Mouse (Mus musculus): Measurements from ENCODE around the gene Olfr282. TPM values are rescaled to one million over a fixed set of nuclear protein-coding genes. Genes with fewer than 3 reads are reported as not detected.
"Not testable (repeated sequence)": the region's sequence is repeated elsewhere in the genome, so short reads cannot be mapped to it uniquely, and the experiment has no call there.

Olfr282 gene
- total RNA-seq (2015; ENCODE audit: low replicate concordance) (not detected in 2 replicates), total RNA-seq (2017; ENCODE audit: low replicate concordance) (not detected in 2 replicates)

DNA sequence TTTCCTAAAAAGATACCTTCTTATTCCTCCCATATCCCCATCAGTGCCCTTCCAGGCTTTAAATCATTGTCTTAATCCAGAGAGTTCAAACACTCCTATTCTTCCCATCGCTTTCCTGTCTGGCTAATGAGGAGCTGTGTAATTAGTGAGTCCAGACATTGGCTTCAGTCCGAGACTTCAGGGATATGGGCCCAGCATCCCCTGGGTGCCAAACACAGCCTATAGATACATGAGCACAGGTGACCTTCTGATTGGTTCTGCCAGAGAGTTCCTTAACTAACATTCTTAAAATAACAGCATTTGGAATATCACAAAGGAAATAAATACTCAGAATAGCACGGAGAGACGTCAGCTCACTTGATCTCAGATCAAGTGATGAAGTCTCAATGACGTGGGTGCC lies at the start of gene Olfr282:
Gene Olfr282, plus strand, starts transcription at position 301 of the 400 bp plus-strand sequence.
- ATAC-seq (replicated peaks; ENCODE audit: low FRiP score, poor library complexity, severe bottlenecking): not testable (repeated sequence)

DNA sequence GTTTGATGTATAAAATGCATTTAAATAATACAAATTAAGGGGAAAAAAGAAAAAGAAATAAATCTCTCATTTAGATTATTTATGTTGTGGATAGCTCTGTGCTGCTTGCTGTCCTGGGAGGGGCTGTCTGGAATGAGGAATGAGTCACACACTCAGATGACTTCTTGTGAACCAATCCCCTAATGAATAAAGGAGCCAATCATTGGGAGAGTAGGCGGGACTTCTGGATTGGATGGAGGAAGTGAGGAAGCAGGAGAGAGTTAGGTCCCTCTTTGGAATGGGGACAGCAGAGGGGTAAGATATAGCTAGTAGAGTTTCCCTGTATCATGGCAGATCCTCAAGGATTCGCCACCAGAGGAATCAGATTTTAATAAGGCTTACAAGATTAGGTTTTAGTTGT lies 43.4 kb upstream of the Olfr282 start:
- no peak for ATAC-seq (replicated peaks; ENCODE audit: low FRiP score, poor library complexity, severe bottlenecking)

DNA sequence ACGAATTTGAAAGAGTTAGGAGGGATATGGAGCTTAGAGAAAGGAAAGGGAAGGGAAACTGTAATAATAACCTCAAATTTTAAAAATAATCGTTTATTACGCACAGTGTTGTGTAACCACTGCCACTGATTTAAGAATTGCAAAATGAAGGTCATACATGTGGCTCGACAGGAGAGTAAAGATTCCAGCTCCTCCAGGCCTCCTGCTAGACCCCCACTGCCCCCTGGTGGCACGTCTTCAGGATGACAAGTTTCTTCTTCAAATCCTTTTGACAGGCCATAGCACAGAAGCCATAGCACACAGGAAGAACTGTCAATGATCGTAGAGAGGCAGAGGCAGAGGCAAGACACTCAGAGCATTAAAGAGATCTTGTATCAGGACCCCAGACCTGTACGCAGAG lies 41.2 kb upstream of the Olfr282 start:
- no peak for ATAC-seq (replicated peaks; ENCODE audit: low FRiP score, poor library complexity, severe bottlenecking)

DNA sequence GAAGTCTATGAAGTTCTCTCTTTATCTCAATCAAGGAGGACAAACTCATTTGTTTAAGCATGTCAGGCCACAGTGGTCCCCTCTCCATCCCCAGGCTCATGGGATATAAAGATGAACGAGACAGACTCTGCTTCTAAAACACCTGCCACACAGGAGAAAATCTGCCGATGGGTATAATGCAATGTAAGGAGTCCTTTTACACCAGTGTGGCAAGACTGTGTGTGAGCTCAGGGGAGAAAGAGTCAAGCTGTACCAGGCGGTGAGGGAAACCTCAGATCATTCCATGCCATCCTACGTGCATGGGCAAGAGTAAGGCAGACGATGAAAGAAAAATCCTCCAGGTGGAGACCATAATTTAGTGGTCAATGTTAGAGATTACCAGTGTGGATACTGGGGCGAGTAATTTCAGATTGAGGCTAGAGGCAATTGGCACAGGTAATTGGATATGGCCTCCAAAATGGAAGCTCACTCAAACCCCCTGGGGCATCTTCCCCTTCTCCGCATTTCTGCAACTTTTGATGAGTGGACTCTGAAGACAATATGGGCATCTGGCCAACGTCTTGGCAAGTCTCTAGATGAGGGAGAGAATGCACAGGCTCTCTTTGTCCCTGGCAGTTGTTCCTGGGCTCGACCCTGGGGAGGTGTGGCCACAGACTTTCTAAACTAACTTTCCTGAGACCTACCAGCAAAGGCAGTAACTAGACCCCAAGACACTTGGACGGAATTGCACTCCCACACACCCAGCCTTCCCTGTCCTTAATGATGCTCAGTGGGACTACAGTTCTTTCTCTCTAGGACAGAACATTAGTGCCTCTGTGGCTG lies 39.7 kb upstream of the Olfr282 start:
- ATAC-seq (replicated peaks; ENCODE audit: low FRiP score, poor library complexity, severe bottlenecking): no peak

DNA sequence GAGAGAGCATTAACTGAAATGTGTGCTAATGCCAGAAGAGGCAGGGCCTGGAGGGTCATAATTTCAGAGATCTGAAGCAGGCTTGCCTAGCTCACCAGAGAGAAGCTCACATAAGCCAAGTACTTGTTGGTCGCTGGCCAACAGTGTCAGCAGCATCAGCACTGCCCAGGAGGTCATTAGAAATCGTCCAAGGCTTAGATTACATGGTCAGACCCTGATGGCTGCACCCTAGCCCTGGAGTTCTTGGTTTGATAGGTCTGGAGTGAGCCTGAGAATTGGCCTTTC lies 39.2 kb upstream of the Olfr282 start:
- ATAC-seq (replicated peaks; ENCODE audit: low FRiP score, poor library complexity, severe bottlenecking): no peak

DNA sequence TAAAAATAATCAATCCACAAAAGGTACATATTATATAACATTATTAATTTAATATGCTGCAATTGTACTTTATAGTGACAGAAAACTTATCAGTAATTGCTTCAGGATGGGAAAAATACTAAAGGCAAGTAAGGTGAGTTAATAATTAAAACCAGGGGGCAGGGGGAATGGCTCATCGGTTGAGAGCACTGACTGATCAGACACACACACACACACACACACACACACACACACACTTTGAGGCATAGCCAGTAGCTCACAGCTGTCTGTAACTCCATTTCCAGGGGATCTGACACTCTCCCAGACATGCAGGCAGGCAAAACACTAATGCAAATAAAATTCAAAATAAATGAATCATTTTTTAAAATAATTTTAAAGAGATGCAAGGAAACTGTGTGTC lies 33.9 kb upstream of the Olfr282 start:
- ATAC-seq (replicated peaks; ENCODE audit: low FRiP score, poor library complexity, severe bottlenecking): no peak

DNA sequence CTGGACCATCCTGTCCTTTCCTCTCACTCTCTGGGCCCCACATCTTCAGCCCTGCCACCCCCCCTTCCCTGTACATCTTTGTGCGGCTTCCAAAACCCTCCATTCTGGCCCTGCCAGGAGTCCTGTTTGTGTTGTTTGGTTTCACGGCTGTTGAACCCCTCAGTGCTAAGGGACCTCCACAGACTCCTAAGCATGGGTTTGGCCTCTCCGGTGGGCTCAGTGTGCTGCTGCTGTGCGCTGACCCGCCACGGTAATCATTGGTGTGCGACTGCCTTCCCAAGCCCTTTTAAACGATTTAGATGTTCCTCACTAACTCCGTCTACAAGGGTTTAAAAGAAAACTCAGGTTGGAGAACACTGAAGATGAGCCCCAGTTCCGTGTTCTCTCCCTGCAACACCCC lies 28.7 kb upstream of the Olfr282 start:
- ATAC-seq (replicated peaks; ENCODE audit: low FRiP score, poor library complexity, severe bottlenecking): no peak

DNA sequence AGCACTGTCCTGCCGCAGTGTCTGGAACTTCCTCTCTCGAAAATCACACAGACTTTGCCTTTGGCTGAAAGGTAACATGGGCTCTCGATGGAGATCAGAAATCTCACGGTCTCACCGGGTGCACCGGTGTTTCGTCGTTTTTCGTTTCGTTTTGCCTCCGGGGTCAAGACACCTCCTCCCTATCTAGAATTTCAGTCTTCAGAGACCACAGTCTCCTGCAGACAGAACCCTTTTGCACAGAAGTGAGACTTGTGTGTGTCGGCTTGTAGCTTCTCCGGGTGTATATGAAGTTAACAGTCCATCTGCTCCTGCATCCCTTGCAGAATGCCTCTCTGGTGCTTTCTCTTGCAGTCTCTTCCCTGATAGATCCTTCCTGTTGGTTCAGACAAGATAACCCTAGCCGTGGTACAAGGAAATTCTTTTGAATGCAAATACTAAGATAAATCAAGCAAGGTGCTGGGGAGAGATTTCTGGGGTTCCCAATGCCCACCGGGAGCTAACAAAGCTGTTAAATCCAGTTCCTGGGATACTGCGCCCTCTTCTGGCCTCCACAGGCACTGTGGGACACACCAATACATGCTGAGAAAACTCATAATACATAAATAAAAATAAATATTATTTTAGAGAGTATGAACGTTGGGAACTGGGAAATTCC lies 22.5 kb upstream of the Olfr282 start:
- no peak for ATAC-seq (replicated peaks; ENCODE audit: low FRiP score, poor library complexity, severe bottlenecking)

DNA sequence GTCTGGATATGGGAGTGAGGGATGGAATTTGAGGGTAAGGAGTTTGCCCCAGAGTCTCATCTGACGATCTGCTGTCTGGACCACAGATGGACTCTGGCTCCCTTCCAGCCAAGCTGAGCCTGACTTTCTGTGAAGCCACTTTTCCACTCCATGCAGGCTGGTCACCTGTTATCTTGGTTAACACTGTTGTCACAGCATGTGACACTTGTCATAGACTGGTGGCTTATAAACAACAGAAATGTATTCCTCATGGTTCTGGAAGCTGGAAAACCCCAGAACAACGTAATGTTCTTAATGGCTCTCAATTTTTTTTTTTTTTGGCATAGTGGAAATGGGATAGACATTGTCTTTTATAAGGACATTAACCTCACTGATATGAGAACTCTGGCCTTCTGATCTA lies 21.4 kb upstream of the Olfr282 start:
- no peak for ATAC-seq (replicated peaks; ENCODE audit: low FRiP score, poor library complexity, severe bottlenecking)

DNA sequence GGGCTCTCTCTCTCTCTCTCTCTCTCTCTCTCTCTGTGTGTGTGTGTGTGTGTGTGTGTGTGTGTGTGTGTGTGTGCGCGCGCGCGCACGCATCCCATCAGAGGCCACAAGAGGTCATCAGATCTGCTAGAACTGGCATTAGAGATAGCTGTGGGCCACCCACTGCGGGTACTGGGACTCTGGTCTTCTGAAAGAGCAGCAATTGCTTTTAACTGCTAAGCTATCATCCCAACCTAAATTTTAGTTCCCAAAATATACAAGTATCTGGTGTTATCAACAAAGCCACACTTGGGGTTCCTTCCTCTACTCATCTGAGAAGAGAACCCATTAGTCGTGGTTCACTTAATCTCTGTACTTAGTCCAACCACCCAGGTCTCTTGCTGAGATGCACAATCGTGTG lies 20.8 kb upstream of the Olfr282 start:
- no peak for ATAC-seq (replicated peaks; ENCODE audit: low FRiP score, poor library complexity, severe bottlenecking)

DNA sequence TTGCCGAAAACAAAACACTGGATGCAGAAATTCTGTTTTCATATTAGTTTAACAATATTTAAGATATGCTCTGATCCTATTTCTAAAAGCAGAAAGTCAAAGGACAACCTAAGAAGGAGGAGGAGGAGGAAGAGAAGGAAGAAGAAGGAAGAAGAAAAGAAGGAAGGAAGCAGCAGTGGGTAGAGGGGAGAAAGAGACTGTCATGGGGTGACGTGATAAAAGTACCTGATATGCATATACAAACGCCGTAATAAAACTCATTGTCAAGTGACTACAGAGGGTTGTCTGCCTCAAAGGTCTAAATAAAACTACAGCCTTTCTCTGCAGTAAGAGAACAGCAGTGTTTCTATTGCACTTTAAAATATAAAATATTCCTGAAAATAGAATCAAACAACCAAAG lies 15.0 kb upstream of the Olfr282 start:
- ATAC-seq (replicated peaks; ENCODE audit: low FRiP score, poor library complexity, severe bottlenecking): no peak

DNA sequence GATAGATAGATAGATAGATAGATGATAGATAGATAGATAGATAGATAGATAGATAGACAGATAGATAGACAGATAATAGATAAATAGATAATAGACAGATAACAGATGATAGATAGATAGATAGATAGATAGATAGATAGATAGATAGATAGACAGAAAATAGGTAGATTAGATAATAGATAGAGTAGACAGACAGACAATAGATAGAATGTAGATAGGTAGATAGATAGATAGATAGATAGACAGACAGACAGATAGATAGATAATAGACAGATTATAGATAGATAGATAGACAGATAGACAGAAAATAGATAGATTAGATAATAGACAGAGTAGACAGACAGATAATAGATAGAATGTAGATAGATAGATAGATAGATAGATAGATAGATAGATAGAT lies 14.2 kb upstream of the Olfr282 start:
- not testable (repeated sequence) for ATAC-seq (replicated peaks; ENCODE audit: low FRiP score, poor library complexity, severe bottlenecking)

DNA sequence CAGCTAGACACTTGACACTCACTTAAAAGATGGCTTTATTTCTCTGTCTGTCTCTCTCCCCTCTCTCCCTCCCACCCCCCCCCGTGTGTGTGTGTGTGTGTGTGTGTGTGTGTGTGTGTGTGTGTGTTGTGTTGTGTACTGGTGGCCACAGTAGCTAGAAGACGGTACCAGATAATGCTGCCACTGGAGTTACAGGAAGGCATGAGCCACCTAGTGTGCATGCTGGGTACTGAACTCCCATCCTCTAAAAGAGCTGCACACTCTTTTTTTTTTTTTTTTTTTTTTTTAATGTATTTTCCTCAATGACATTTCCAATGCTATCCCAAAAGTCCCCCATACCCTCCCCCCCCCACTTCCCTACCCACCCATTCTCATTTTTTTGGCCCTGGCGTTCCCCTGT lies 13.7 kb upstream of the Olfr282 start:
- ATAC-seq (replicated peaks; ENCODE audit: low FRiP score, poor library complexity, severe bottlenecking): not testable (repeated sequence)

DNA sequence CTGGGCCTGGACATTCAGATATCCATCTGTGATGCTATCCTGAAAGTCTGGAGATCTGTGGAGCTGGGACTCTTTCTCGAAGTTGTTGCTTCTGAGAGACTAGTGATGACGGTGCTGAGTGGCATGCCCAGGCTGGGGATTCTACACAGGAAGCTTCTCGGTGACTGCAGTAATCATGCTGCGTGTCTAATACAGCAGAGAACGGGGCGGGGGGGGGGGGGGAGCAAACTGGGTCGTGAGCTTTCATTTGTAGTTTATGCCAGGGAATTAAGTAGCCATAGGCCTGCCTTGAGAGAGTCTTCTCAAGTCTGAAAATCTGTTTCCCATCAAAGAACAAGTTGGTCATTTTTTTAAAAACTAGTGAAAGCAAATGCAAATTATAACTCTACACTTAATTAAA lies 12.9 kb upstream of the Olfr282 start:
- no peak for ATAC-seq (replicated peaks; ENCODE audit: low FRiP score, poor library complexity, severe bottlenecking)

DNA sequence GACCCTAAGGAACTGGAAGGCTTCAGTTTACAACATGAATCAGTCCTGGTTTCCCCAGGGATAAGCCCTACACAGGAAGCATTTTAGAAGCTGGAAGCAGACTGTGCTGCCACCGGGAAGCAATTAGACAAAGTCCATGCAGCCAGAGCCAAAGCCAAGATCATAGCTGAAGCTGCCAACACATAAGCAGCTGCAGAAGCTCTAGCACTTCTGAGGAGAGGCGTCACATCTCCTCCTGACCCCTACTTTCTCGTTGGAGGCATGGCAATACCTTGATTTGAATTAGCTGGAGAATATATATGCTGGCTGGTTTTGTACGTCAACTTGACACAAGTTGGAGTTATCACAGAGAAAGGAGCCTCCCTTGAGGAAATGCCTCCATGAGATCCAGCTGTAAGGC lies 10.1 kb upstream of the Olfr282 start:
- ATAC-seq (replicated peaks; ENCODE audit: low FRiP score, poor library complexity, severe bottlenecking): no peak

DNA sequence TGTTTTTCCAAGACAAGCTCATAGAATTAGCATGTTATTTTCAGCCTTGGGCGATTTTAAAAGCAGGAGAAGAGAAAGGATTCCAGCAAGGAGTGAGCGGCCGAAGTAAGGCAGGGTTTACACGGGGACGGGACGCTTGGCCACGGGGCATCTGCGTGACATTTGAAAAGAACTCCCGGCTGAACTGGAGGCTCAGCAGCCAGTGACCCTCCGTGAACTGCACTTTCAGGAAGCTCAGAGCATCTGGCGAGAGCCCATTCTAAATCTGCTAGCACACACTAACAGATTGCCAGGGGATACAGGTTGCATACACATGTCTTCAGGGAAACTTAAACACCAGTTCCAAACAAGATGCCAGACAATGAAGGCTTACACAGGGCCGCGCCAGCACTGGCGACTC lies 6.7 kb upstream of the Olfr282 start:
- no peak for ATAC-seq (replicated peaks; ENCODE audit: low FRiP score, poor library complexity, severe bottlenecking)

DNA sequence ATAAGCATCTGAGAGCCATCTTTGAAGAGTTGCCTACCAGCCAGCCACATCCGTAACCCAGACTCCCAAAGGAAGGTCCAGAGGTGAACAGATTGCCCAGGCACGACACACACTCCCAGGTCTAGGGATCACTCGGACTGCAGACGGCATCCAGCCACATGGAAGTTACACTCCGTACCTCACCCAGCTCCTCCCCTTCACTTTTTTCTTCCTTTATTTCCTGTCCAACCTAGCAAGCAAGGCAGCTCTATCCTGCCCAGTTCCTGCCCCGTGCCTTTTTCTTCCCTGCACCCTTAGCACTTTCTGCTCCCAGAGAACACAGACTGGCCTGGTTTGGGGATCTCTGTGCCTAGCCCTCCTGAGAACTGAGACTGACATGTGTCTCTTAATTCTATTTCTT lies 6.3 kb upstream of the Olfr282 start:
- no peak for ATAC-seq (replicated peaks; ENCODE audit: low FRiP score, poor library complexity, severe bottlenecking)

DNA sequence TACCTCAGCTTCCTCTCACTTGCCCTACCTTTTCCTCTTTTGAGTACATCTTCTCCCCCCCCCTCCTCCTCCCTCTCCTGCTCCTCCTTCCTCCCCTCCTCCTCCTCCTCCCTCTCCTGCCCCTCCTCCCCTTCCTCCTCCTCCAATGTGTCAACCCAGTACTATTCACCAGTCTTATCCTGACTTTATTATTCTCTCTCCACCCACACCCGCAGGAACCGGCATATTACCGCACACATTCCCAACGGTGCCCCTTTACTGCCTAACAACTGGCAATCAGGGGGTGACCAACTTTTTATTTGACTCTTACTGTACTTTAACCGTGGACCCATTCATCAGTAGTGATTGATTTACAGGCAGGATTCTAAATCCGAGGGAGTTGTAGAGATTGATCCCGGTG lies 5.8 kb upstream of the Olfr282 start:
- ATAC-seq (replicated peaks; ENCODE audit: low FRiP score, poor library complexity, severe bottlenecking): no peak

DNA sequence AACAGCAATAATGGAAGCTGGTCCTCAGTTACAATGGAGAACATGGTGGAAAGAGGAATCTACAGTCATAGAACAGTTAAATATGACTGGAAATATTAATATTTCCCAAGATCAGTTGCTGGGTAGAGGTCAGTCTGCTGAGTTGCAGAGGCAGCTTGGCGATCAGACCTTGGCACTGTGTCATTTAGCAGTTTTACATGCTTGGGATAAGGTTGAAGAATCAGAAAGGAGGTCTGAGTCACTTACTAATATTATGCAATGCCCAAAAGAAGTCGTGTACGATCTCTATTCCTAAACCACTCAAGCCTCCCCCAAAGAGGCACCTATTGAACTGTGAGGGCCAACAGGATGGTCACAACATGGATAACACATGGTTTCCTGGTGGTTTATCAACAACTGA lies 13.5 kb downstream of the Olfr282 start:
- no peak for ATAC-seq (replicated peaks; ENCODE audit: low FRiP score, poor library complexity, severe bottlenecking)

DNA sequence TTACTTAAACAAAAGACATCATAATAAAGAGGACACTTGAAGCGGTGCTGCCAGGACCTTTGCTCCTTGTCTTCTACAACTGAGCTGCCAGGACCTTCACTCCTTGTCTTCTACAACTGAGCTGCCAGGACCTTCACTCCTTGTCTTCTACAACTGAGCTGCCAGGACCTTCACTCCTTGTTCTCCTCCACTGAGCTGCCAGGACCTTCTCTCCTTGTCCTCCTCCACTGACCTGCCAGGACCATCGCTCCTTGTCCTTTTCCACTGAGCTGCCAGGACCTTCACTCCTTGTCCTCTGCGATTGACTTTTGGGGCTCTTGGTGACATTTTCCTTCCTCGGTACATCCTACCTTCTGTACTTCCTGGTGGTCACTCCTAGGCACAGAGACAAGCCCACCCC lies 17.5 kb downstream of the Olfr282 start:
- ATAC-seq (replicated peaks; ENCODE audit: low FRiP score, poor library complexity, severe bottlenecking): no peak

DNA sequence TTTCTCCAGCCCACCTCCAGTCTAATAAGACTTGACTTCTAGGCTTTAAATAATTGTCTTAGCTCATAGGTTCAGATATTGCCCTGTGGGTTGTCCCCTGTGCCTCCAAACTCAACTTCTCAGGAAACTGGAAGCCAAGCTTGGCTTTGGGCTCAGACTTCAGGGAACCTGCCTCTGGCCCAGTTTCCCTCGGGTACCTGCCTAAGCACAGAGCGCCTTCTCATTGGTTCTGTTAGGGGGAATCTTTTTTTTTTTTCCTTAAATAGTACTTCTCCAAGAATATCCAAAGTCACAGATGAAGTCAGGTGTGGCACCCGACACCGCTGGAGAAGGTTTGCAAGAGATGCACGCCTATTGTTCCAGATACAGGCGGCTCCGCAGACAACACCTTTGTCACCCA lies 21.3 kb downstream of the Olfr282 start, which contains the start of gene Olfr281:
Gene Olfr281, plus strand, starts transcription at position 301 of the 400 bp plus-strand sequence.
- ATAC-seq (replicated peaks; ENCODE audit: low FRiP score, poor library complexity, severe bottlenecking): no peak

DNA sequence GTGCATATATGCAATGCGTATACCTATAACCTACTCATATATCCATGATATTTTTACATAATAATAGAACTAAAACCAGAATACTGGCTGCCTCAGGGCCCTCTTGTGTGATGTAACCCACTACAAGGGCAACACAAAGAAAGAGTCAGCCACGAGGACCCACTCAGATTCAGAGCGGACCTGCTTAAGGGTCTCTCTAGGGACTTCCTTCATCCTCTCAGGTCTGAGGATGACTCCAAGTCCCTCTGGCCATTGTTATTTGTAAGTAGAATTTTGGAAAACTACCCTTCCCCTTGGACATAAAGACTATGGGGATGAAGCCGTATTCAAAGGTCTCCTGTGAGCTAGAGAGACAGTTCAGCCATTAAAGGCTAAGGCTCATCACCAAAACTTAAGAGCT lies 38.6 kb downstream of the Olfr282 start, which contains the start of gene OR5BS1P:
Gene OR5BS1P, plus strand, starts transcription at position 301 of the 400 bp plus-strand sequence.
- no peak for ATAC-seq (replicated peaks; ENCODE audit: low FRiP score, poor library complexity, severe bottlenecking)

Measured in erythroid progenitor cell, adult 5-6 weeks (primary cell).